Mouse (Mus musculus): ENCODE results near the gene Tnfsf15.

Tnfsf15 gene

GRCm38 (mm10) chr4:63684412-63685252 lies 60.3 kb downstream of the Tnfsf15 start:
- no peak for DNase-seq (ENCODE audit: low spot score)

- DNase-seq (ENCODE audit: low spot score): no peak
Observed at GRCm38 (mm10) chr4:63683716-63684115, 61.2 kb downstream of the Tnfsf15 start.

DNA sequence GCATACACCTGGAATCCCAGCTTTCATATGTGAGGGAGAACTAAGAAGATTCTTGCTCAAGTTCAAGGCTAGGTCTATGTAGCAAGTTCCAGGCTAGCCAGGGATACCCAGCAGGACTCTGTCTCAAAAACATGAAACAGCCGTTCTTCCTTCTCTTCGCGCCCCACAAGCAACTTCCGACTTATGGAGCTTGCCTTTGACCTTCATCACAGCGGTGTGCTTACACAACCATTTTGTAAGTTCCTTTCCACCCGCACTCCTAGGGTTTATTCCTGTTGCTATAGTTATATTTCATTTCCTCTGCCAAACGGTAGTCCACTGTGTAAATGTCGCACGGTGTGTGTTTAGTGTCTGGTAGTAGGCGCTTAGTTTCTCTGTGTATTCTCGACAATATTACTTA lies 61.9 kb downstream of the Tnfsf15 start:
- DNase-seq (ENCODE audit: low spot score): no peak

- DNase-seq (ENCODE audit: low spot score): no peak
Observed at GRCm38 (mm10) chr4:63682441-63682840, 62.5 kb downstream of the Tnfsf15 start.

GRCm38 (mm10) chr4:63681557-63681956 lies 63.4 kb downstream of the Tnfsf15 start:
- DNase-seq (ENCODE audit: low spot score): no peak

All from layer of hippocampus, adult 9-10 months (tissue).